Mouse (Mus musculus) effector memory CD4-positive, alpha-beta T cell, adult 7 months (primary cell): ENCODE measurements around the gene Gm6370. TPM values are rescaled to one million over a fixed set of nuclear protein-coding genes. Genes with fewer than 3 reads are reported as not detected.

Source experiments
- polyA plus RNA-seq: library from polyadenylated mRNA; unstranded; fragments of 100-300 nt; shearing (Covaris generic); gene quantifications from one replicate; pipeline ENCODE4 v1.2.1, GENCODE M21; 2017

Gene Gm6370
- polyA plus RNA-seq, result not detected

DNA sequence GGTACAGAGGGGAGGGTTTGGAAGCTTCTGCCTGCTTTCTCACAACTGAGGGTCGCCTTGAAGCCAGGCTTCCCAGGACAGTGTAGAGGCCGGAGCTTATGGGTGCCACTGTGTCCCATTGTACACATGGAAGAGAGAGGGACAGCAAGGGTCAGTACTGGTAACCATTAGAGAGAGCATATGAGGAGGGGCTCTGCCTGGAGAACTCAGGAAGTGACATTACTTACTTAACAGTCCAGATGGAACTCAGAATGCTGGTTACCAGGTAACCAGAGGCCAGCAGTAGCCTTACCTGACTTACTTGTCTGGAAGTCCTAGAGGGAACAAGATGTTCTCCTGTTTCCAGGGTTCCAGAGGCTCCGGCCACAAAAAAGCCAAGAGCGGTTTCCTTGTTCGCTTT is at the start of gene Gm6370:
Gene Gm6370, plus strand, starts transcription at position 301 of the 400 bp plus-strand sequence.

DNA sequence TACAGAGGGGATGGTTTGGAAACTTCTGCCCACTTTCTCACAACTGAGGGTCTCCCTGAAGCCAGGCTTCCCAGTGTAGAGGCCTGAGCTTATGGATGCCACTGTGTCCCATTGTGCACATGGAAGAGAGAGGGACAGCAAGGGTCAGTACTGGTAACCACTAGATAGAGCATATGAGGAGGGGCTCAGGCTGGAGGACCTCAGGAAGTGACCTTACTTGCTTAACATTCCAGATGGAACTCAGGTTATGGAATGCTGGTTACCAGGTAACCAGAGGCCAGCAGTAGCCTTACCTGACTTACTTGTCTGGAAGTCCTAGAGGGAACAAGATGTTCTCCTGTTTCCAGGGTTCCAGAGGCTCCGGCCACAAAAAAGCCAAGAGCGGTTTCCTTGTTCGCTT is 9.5 kb upstream of the Gm6370 start, which contains the start of gene Gm6408:
Gene Gm6408, plus strand, starts transcription at position 301 of the 400 bp plus-strand sequence.

DNA sequence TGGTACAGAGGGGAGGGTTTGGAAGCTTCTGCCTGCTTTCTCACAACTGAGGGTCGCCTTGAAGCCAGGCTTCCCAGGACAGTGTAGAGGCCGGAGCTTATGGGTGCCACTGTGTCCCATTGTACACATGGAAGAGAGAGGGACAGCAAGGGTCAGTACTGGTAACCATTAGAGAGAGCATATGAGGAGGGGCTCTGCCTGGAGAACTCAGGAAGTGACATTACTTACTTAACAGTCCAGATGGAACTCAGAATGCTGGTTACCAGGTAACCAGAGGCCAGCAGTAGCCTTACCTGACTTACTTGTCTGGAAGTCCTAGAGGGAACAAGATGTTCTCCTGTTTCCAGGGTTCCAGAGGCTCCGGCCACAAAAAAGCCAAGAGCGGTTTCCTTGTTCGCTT is 10.9 kb downstream of the Gm6370 start, which contains the start of gene 4930449I24Rik:
Gene 4930449I24Rik, plus strand, starts transcription at position 301 of the 400 bp plus-strand sequence.

DNA sequence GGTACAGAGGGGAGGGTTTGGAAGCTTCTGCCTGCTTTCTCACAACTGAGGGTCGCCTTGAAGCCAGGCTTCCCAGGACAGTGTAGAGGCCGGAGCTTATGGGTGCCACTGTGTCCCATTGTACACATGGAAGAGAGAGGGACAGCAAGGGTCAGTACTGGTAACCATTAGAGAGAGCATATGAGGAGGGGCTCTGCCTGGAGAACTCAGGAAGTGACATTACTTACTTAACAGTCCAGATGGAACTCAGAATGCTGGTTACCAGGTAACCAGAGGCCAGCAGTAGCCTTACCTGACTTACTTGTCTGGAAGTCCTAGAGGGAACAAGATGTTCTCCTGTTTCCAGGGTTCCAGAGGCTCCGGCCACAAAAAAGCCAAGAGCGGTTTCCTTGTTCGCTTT is 22.7 kb downstream of the Gm6370 start, which contains the start of gene Gm3402:
Gene Gm3402, plus strand, starts transcription at position 301 of the 400 bp plus-strand sequence.

DNA sequence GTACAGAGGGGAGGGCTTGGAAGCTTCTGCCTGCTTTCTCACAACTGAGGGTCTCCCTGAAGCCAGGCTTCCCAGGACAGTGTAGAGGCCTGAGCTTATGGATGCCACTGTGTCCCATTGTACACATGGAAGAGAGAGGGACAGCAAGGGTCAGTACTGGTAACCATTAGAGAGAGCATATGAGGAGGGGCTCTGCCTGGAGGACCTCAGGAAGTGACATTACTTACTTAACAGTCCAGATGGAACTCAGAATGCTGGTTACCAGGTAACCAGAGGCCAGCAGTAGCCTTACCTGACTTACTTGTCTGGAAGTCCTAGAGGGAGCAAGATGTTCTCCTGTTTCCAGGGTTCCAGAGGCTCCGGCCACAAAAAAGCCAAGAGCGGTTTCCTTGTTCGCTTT is 34.3 kb downstream of the Gm6370 start, which contains the start of gene Gm3404:
Gene Gm3404, plus strand, starts transcription at position 301 of the 400 bp plus-strand sequence.

DNA sequence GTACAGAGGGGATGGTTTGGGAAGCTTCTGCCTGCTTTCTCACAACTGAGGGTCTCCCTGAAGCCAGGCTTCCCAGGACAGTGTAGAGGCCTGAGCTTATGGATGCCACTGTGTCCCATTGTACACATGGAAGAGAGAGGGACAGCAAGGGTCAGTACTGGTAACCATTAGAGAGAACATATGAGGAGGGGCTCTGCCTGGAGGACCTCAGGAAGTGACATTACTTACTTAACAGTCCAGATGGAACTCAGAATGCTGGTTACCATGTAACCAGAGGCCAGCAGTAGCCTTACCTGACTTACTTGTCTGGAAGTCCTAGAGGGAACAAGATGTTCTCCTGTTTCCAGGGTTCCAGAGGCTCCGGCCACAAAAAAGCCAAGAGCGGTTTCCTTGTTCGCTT is 46.2 kb downstream of the Gm6370 start, which contains the start of gene Gm3409:
Gene Gm3409, plus strand, starts transcription at position 301 of the 400 bp plus-strand sequence.

Other genes starting within 250 kb of the Gm6370 start
- 0.10 TPM for gene Wasf3, start 106.4 kb upstream of the Gm6370 start, polyA plus RNA-seq
- gene Gm6408, start 9.4 kb upstream of the Gm6370 start, polyA plus RNA-seq, result not detected
- not detected for gene 4930449I24Rik, start 11.0 kb downstream of the Gm6370 start, polyA plus RNA-seq
- gene Gm3402, start 22.8 kb downstream of the Gm6370 start, polyA plus RNA-seq, result not detected
- gene Gm3404, start 34.4 kb downstream of the Gm6370 start, polyA plus RNA-seq, result not detected
- gene Gm3409, start 46.3 kb downstream of the Gm6370 start, polyA plus RNA-seq, result not detected
- gene Gm3415, start 64.8 kb downstream of the Gm6370 start, polyA plus RNA-seq, result not detected
- gene Gpr12, start 93.9 kb downstream of the Gm6370 start, polyA plus RNA-seq, result not detected